Mouse (Mus musculus): ENCODE data around the gene Spi1. TPM values are rescaled to one million over a fixed set of nuclear protein-coding genes. Genes with fewer than 3 reads are reported as not detected.

Gene Spi1
- polyA plus RNA-seq, 2 experiments, result 15.6 to 20.5 TPM

DNA sequence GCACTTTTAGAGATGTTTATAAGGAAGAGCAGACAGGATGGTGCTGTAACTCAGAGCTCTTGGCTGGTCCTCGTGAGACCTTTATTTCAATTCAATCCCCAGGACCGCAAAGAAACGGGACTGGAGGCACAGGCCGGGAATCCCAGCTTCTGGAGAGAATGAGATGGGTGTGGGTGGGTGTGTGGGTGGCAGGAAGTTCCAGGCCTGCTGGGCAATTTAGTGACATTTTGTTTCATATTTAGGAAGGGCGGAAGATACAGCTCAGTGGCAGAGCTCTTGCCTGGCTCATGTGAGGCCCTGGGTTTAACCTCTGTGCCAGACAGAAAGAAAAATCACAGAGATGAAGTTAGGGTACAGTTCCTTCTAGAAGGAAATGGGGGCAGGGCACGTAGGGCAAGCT lies 8.0 kb downstream of the Spi1 start:
- no peak for DNase-seq (ENCODE audit: low read depth in 3 of 3, low spot score in 3 of 3)
- no peaks in the 10 kb centered on the region for H3K36me3 ChIP-seq (replicated peaks; ENCODE audit: control insufficient read depth, insufficient read depth, low read depth)
- TF ChIP-seq CTCF (IDR thresholded peaks at IDR 0.05; ENCODE audit: low read depth), result no peak
- TF ChIP-seq EP300 (IDR thresholded peaks at IDR 0.05; ENCODE audit: low read depth), result no peak
- 70% methylated on average over 6 of the region's 6 CpGs for WGBS (ENCODE audit: insufficient replicate concordance)
- H3K9ac ChIP-seq (replicated peaks), result no peak overlapping the region
- no peaks in the 10 kb centered on the region for H3K9me3 ChIP-seq (ENCODE audit: control insufficient read depth, low read length)
- peaks cover 0 to 6% of the 10 kb centered on the region in 2 experiments; a peak in 2 of 4 replicates for H3K4me1 ChIP-seq (replicated peaks; ENCODE audit: control insufficient read depth in 2 of 2, insufficient read depth in 2 of 2, low read length in 1 of 2)
- H3K27ac ChIP-seq, result no peak overlapping the region
- no peak overlapping the region for H3K4me3 ChIP-seq (ENCODE audit: insufficient read depth in 1 of 2, low read depth in 2 of 2, low read length in 2 of 2)
- no peak overlapping the region for H3K4me2 ChIP-seq (ENCODE audit: low read depth)
- no peaks in the 10 kb centered on the region for H3K27me3 ChIP-seq (ENCODE audit: control insufficient read depth, insufficient read depth, low read length)
- ATAC-seq (ENCODE audit: insufficient read depth), result no peak

DNA sequence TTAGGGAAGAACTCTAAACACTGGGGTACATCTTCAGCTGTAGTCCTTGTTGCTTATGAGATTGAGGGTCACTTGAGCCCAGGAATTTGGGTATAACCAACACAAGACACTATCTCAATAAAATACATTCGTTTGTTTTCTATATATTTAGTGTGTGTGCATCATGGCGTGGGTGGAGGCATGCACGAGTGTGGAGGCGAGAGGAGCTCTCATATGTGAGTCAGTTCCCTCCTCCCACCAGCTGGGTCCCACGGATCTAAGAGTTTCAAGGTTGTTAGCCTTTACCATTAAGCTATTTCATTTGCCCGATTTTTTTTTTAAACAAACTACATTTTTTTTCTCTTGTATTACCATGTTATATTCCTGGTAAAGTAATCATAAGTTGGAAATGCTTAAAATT lies 8.6 kb downstream of the Spi1 start:
- H3K9me3 ChIP-seq (ENCODE audit: control insufficient read depth, low read length), result no peaks in the 10 kb centered on the region
- DNase-seq (ENCODE audit: low read depth in 3 of 3, low spot score in 3 of 3) (no peak), ATAC-seq (ENCODE audit: insufficient read depth) (no peak)
- H3K4me1 ChIP-seq (replicated peaks; ENCODE audit: control insufficient read depth in 2 of 2, insufficient read depth in 2 of 2, low read length in 1 of 2), result peaks cover 0 to 7% of the 10 kb centered on the region in 2 experiments; a peak in 2 of 4 replicates
- H3K36me3 ChIP-seq (replicated peaks; ENCODE audit: control insufficient read depth, insufficient read depth, low read depth), result no peaks in the 10 kb centered on the region
- no peak overlapping the region for H3K27ac ChIP-seq
- H3K4me3 ChIP-seq (ENCODE audit: insufficient read depth in 1 of 2, low read depth in 2 of 2, low read length in 2 of 2), result no peak overlapping the region
- no peak overlapping the region for H3K9ac ChIP-seq (replicated peaks)
- no peaks in the 10 kb centered on the region for H3K27me3 ChIP-seq (ENCODE audit: control insufficient read depth, insufficient read depth, low read length)
- no peak for TF ChIP-seq CTCF (IDR thresholded peaks at IDR 0.05; ENCODE audit: low read depth)
- no peak for TF ChIP-seq EP300 (IDR thresholded peaks at IDR 0.05; ENCODE audit: low read depth)
- WGBS (ENCODE audit: insufficient replicate concordance), result 64% methylated on average over 6 of the region's 6 CpGs
- H3K4me2 ChIP-seq (ENCODE audit: low read depth), result no peak overlapping the region

DNA sequence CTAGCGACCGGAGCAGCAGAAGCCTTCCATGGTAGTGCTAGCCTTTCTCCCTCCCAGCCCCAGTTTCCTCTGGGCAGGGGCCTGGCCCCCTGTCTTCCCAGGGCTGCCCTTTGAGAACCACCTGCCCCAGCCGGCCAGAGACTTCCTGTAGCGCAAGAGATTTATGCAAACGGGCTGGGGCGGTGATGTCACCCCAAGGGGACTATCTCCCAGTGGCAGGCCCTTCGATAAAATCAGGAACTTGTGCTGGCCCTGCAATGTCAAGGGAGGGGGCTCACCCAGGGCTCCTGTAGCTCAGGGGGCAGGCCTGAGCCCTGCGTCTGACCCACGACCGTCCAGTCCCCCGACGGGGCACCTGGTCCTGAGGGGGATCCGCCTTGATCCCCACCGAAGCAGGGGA lies 14.3 kb downstream of the Spi1 start:
- no peaks in the 10 kb centered on the region for H3K9me3 ChIP-seq (ENCODE audit: control insufficient read depth, low read length)
- H3K27me3 ChIP-seq (ENCODE audit: control insufficient read depth, insufficient read depth, low read length), result no peaks in the 10 kb centered on the region
- TF ChIP-seq EP300 (IDR thresholded peaks at IDR 0.05; ENCODE audit: low read depth) (peak; percentile 39; the same call in 1 of the 2 replicates), CTCF (IDR thresholded peaks at IDR 0.05; ENCODE audit: low read depth) (no peak; the same call in 1 of the 2 replicates)
- peak overlapping the region; percentile 20; the same call in 1 of the 2 replicates for H3K4me2 ChIP-seq (ENCODE audit: low read depth)
- H3K4me3 ChIP-seq (ENCODE audit: insufficient read depth in 1 of 2, low read depth in 2 of 2, low read length in 2 of 2), result peak overlapping the region; percentile 3 to 21; a peak in 3 of 4 replicates
- H3K4me1 ChIP-seq (replicated peaks; ENCODE audit: control insufficient read depth in 2 of 2, insufficient read depth in 2 of 2, low read length in 1 of 2), result peaks cover 0 to 13% of the 10 kb centered on the region in 2 experiments; a peak in 3 of 4 replicates
- DNase-seq (ENCODE audit: low read depth in 3 of 3, low spot score in 3 of 3) (peak; percentile 37 to 48 (median 48)), ATAC-seq (ENCODE audit: insufficient read depth) (peak; percentile 65)
- 0 out of 2 replicates have a peak overlapping the region, but pooled peaks have one; percentile 0 for H3K9ac ChIP-seq (replicated peaks)
- no peaks in the 10 kb centered on the region; the same call in 1 of the 2 replicates for H3K36me3 ChIP-seq (replicated peaks; ENCODE audit: control insufficient read depth, insufficient read depth, low read depth)
- no peak overlapping the region for H3K27ac ChIP-seq
- 19% methylated on average over 14 of the region's 14 CpGs for WGBS (ENCODE audit: insufficient replicate concordance)

DNA sequence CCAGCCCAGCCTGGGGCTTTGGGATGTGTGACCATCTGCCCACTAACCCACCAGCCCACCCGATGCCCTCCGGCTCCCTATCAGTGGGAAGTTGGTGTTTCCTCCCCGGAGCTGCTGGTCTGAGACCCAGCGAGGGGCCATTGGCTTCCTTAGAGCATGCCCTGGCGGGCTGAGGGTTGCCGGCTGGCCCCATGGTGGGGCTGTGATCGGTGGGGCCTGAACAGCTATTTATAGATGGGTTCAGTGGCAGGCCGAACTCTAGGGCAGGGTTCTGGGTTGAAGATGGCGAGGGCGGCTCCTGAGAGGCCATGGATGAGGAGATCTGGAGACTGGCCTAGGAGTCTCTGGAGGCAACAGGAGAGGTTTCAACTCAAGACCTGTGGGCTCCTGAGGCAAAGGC lies 14.8 kb downstream of the Spi1 start:
- Histone ChIP-seq H3K4me2 (ENCODE audit: low read depth) (peak overlapping the region; percentile 20; the same call in 1 of the 2 replicates), H3K4me1 (replicated peaks; ENCODE audit: control insufficient read depth in 2 of 2, insufficient read depth in 2 of 2, low read length in 1 of 2) (peaks cover 0 to 13% of the 10 kb centered on the region in 2 experiments; a peak in 3 of 4 replicates), H3K4me3 (ENCODE audit: insufficient read depth in 1 of 2, low read depth in 2 of 2, low read length in 2 of 2) (peak overlapping the region; percentile 3 to 21), H3K27me3 (ENCODE audit: control insufficient read depth, insufficient read depth, low read length) (no peaks in the 10 kb centered on the region), H3K27ac (no peak overlapping the region), H3K9me3 (ENCODE audit: control insufficient read depth, low read length) (no peaks in the 10 kb centered on the region), H3K9ac (replicated peaks) (peak overlapping the region; percentile 0; the same call in 1 of the 2 replicates), H3K36me3 (replicated peaks; ENCODE audit: control insufficient read depth, insufficient read depth, low read depth) (no peaks in the 10 kb centered on the region; the same call in 1 of the 2 replicates)
- DNase-seq (ENCODE audit: low read depth in 3 of 3, low spot score in 3 of 3) (no peak), ATAC-seq (ENCODE audit: insufficient read depth) (0 out of 2 replicates have a peak, but pooled peaks have one; percentile 1)
- WGBS (ENCODE audit: insufficient replicate concordance), result 29% methylated on average over 10 of the region's 10 CpGs
- TF ChIP-seq CTCF (IDR thresholded peaks at IDR 0.05; ENCODE audit: low read depth), result no peak
- no peak for TF ChIP-seq EP300 (IDR thresholded peaks at IDR 0.05; ENCODE audit: low read depth)

DNA sequence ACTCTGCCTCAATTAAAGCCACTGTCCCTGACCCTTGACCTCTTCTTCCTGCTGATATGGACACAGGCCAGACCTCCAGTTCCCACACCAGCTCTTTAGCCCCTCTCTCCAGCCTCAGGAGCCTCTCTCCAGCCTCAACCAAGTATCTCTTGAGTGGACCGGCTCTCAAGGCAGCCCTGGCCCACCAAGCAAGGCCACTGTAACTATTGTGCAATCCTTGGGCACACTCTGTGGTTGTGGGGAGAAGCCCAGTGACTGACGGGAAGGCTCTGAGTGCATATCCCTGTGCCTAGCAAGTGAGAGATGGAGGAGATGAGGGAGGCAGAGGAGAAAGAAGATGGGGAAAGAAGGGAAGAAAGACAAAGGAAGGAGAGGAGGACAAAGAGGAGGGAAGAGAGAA lies 16.0 kb downstream of the Spi1 start:
- no peak for TF ChIP-seq EP300 (IDR thresholded peaks at IDR 0.05; ENCODE audit: low read depth)
- TF ChIP-seq CTCF (IDR thresholded peaks at IDR 0.05; ENCODE audit: low read depth), result no peak
- Histone ChIP-seq H3K4me1 (replicated peaks; ENCODE audit: control insufficient read depth in 2 of 2, insufficient read depth in 2 of 2, low read length in 1 of 2) (peaks cover 0 to 13% of the 10 kb centered on the region in 2 experiments; a peak in 3 of 4 replicates), H3K36me3 (replicated peaks; ENCODE audit: control insufficient read depth, insufficient read depth, low read depth) (no peaks in the 10 kb centered on the region; the same call in 1 of the 2 replicates), H3K9ac (replicated peaks) (no peak overlapping the region), H3K27ac (no peak overlapping the region), H3K27me3 (ENCODE audit: control insufficient read depth, insufficient read depth, low read length) (no peaks in the 10 kb centered on the region), H3K4me2 (ENCODE audit: low read depth) (peak overlapping the region; percentile 24; the same call in 1 of the 2 replicates), H3K9me3 (ENCODE audit: control insufficient read depth, low read length) (no peaks in the 10 kb centered on the region), H3K4me3 (ENCODE audit: insufficient read depth in 1 of 2, low read depth in 2 of 2, low read length in 2 of 2) (peak overlapping the region; percentile 21 to 25)
- WGBS (ENCODE audit: insufficient replicate concordance), result 35% methylated on average over 2 of the region's 2 CpGs
- no peak for DNase-seq (ENCODE audit: low read depth in 3 of 3, low spot score in 3 of 3)
- ATAC-seq (ENCODE audit: insufficient read depth), result no peak
